Mouse (Mus musculus) spleen, adult 2 months (tissue): Measurements from ENCODE around the gene Rif1.

Source experiments
- CTCF ChIP-seq: fragments of 200-500 bp; IDR thresholded peaks from 2 replicates; pipeline ENCODE4 v1.5.1; 2011; ENCODE audit warnings: mild to moderate bottlenecking, inconsistent platforms; ENCODE audit not compliant: insufficient read depth, insufficient read length, insufficient replicate concordance; ENCODE audit errors: extremely low read depth
- POLR2A ChIP-seq: fragments of 200-500 bp; IDR thresholded peaks from 2 replicates; pipeline ENCODE4 v1.6.1; 2011; ENCODE audit warnings: low read depth, low read length, inconsistent platforms

GRCm38 (mm10) chr2:52071241-52071991 is 1.2 kb upstream of the Rif1 start:
- TF ChIP-seq CTCF (no peak), POLR2A (no peak)
